Mouse (Mus musculus) midbrain, embryonic 11.5 days (tissue): ENCODE data around the gene Inip. TPM values are rescaled to one million over a fixed set of nuclear protein-coding genes. Genes with fewer than 3 reads are reported as not detected.

Experiments
- ATAC-seq: fragments of 200-750 bp; cut with Nextera tagmentation; 2 replicates; pipeline ENCODE4 v1.8.0; 2017; ENCODE audit warnings: moderate TSS enrichment, moderate library complexity; ENCODE audit not compliant: low FRiP score
- DNase-seq: peaks from one replicate; pipeline ENCODE4 v3.0.0; 2015; ENCODE audit warnings: low spot score; ENCODE audit errors: missing footprints
- H3K27ac ChIP-seq: fragments of 300-500 bp; sonication (generic); 2 replicates; pipeline ENCODE4 v1.5.1; 2014; ENCODE audit warnings: low read depth, low read length
- H3K27me3 ChIP-seq: fragments of 300-500 bp; sonication (generic); 2 replicates; pipeline ENCODE4 v1.6.1; 2014; ENCODE audit warnings: mild to moderate bottlenecking, low read length, moderate library complexity, mixed read lengths; ENCODE audit not compliant: control insufficient read depth, insufficient read depth
- H3K36me3 ChIP-seq: fragments of 300-500 bp; sonication (generic); 2 replicates; pipeline ENCODE4 v1.6.1; 2014; ENCODE audit warnings: mild to moderate bottlenecking, low read length, moderate library complexity, mixed read lengths; ENCODE audit not compliant: control insufficient read depth, insufficient read depth
- H3K4me1 ChIP-seq: fragments of 300-500 bp; sonication (generic); 2 replicates; pipeline ENCODE4 v1.6.1; 2014; ENCODE audit warnings: low read length; ENCODE audit not compliant: control insufficient read depth, insufficient read depth
- H3K4me2 ChIP-seq: fragments of 300-500 bp; sonication (generic); 2 replicates; pipeline ENCODE4 v1.6.1; 2014; ENCODE audit warnings: mild to moderate bottlenecking, moderate library complexity
- H3K4me3 ChIP-seq: fragments of 300-500 bp; sonication (generic); 2 replicates; pipeline ENCODE4 v1.5.1; 2014; ENCODE audit warnings: low read depth, low read length
- H3K9ac ChIP-seq: fragments of 300-500 bp; sonication (generic); 2 replicates; pipeline ENCODE4 v1.6.1; 2014; ENCODE audit warnings: low read length
- H3K9me3 ChIP-seq: fragments of 300-500 bp; sonication (generic); 2 replicates; pipeline ENCODE4 v1.6.1; 2016; ENCODE audit warnings: low read length; ENCODE audit not compliant: control insufficient read depth
- WGBS: fragments of 180-500 bp; shearing (Covaris S2); extraction: QIAGEN DNeasy Blood & Tissue Kit; methylation state at CpG from one replicate; pipeline ENCODE4 v1.1.7; 2014; 5-methylcytosine and 5-hydroxymethylcytosine counted together
- polyA plus RNA-seq: library from polyadenylated mRNA; unstranded; fragments of >200 nt; fragmentation: Nextera tagmentation; extraction: Ambion mirVana; gene quantifications from 2 replicates; pipeline ENCODE4 v1.2.1, GENCODE M21; 2014

Gene Inip
- polyA plus RNA-seq, 1 experiment from 2014 or later, result 110 TPM

DNA sequence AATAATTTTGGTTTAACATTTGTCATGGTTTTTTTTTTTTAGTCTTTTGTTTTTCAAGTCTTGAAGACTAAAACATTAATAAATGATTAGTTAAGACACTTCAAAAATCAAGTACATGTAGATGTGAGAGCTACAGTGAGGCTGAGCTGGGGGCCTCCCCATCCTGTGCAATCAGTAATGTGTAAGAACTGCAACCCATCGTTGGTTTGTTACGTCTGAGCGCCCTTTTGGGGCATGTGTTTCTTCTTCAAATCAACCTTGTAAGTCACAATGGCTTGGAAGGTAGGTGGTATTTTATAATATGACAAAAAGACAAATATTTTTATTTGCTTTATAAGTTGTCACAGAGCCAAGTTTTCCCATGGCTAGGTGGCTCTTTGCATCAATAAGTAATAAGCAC lies 79.6 kb downstream of the Inip start:
- no peak for ATAC-seq
- WGBS, result 90% methylated on average over 3 of the region's 3 CpGs

More for the DNA sequence above, 79.6 kb downstream of the Inip start:
- no peak overlapping the region for H3K27ac ChIP-seq
- H3K36me3 ChIP-seq, result no peaks in the 10 kb centered on the region
- no peak overlapping the region for H3K4me2 ChIP-seq
- no peak overlapping the region for H3K9ac ChIP-seq
- no peak for DNase-seq
- H3K4me1 ChIP-seq, result no peaks in the 10 kb centered on the region
- H3K4me3 ChIP-seq, result no peak overlapping the region
- H3K27me3 ChIP-seq, result no peaks in the 10 kb centered on the region
- no peaks in the 10 kb centered on the region for H3K9me3 ChIP-seq

Other genes with a start within 250 kb of the Inip start
- 30.6 and 34.2 TPM in 2 replicates for gene Hsdl2, start 220.0 kb downstream of the Inip start, polyA plus RNA-seq
- 43.2 and 49.0 TPM in 2 replicates for gene E130308A19Rik, start 175.4 kb downstream of the Inip start, polyA plus RNA-seq
- 11.8 and 12.3 TPM in 2 replicates for gene Snx30, start 4.3 kb upstream of the Inip start, polyA plus RNA-seq
- 0.07 TPM in 1 of 2 replicates, not detected in the other for gene Slc46a2, start 113.5 kb upstream of the Inip start, polyA plus RNA-seq
- not detected in 2 replicates for gene Mup4, start 159.1 kb upstream of the Inip start, polyA plus RNA-seq
- not detected in 2 replicates for gene Mup6, start 162.7 kb upstream of the Inip start, polyA plus RNA-seq